Mouse (Mus musculus) G1E (cell line): ENCODE measurements at regions not wholly inside any gene's neighbourhood (a gene's known extent, or its start where the extent isn't known, plus 50 kb on each side); places are given as distances from the start of the nearest gene placed in this dataset.

Experiments used
- ATAC-seq: 2 replicates; pipeline ENCODE4 v1.8.0; 2016; ENCODE audit warnings: mild to moderate bottlenecking; ENCODE audit not compliant: insufficient number of reproducible peaks, poor library complexity, low FRiP score, severe bottlenecking; ENCODE audit errors: extremely low read depth
- DNase-seq: peaks from one replicate; pipeline ENCODE4 v3.0.0; 2012; ENCODE audit warnings: low spot score
- H3K27me3 ChIP-seq: 2 replicates; pipeline ENCODE4 v1.6.1; 2012; ENCODE audit warnings: mild to moderate bottlenecking, low read length, inconsistent platforms; ENCODE audit not compliant: insufficient read depth
- H3K36me3 ChIP-seq: replicated peaks from 2 replicates; pipeline ENCODE3; 2012; ENCODE audit warnings: mild to moderate bottlenecking, inconsistent platforms
- H3K4me1 ChIP-seq: 2 replicates; pipeline ENCODE4 v1.6.1; 2012; ENCODE audit warnings: low read depth, low read length, inconsistent platforms, mixed read lengths; ENCODE audit not compliant: insufficient read depth
- H3K4me3 ChIP-seq: 2 replicates; pipeline ENCODE4 v1.5.1; 2012; ENCODE audit warnings: low read depth, mild to moderate bottlenecking, inconsistent platforms, low read length, moderate library complexity, mixed read lengths
- H3K9me3 ChIP-seq: replicated peaks from 2 replicates; pipeline ENCODE4 v1.6.1; 2012; ENCODE audit warnings: inconsistent platforms
- CTCF ChIP-seq: IDR thresholded peaks from 2 replicates; pipeline ENCODE4 v1.5.1; 2012; ENCODE audit warnings: low read depth, low read length, inconsistent platforms, mixed read lengths
- GATA1 ChIP-seq: IDR thresholded peaks from 2 replicates; pipeline ENCODE4 v1.6.1; 2012; ENCODE audit warnings: borderline replicate concordance, low read length, inconsistent platforms, mixed read lengths
- GATA2 ChIP-seq: IDR thresholded peaks from 2 replicates; pipeline ENCODE4 v1.6.1; 2012; ENCODE audit warnings: low read depth, low read length, inconsistent platforms, borderline replicate concordance
- POLR2AphosphoS5 ChIP-seq: IDR thresholded peaks from 2 replicates; pipeline ENCODE4 v1.6.1; 2012; ENCODE audit warnings: low read depth, low read length, inconsistent platforms; ENCODE audit not compliant: insufficient replicate concordance
- TAL1 ChIP-seq: conservative IDR thresholded peaks from 2 replicates; pipeline ENCODE4 v1.6.1; 2012; ENCODE audit warnings: low read depth, low read length, inconsistent platforms, mixed read lengths

DNA sequence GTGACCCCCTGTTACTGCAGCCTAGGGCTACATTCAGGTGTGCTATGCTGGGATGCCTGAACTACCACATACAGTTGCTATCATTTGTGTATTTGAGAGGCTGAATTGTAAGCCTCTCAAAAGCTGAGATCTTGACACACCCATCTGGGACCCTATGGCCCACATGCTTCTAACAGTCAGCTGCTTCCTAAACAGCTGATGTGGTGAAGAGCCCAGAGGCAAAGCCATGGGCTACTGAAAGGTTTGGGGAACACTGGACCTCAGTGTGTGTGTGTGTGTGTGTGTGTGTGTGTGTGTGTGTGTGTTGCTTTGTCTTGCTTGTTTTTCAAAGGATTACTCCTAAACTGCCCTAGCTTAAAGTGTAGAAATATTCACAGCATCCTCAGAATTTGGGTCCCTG lies 75.0 kb downstream of the Lbh start:
- H3K36me3 ChIP-seq, result no peaks in the 10 kb centered on the region
- H3K4me1 ChIP-seq, result no peaks in the 10 kb centered on the region
- no peak overlapping the region for H3K4me3 ChIP-seq
- no peaks in the 10 kb centered on the region for H3K9me3 ChIP-seq
- DNase-seq (no peak), ATAC-seq (no peak)
- H3K27me3 ChIP-seq, result no peaks in the 10 kb centered on the region
- no peak for TF ChIP-seq TAL1
- TF ChIP-seq GATA1, result no peak
- TF ChIP-seq POLR2AphosphoS5, result no peak
- no peak for TF ChIP-seq GATA2
- TF ChIP-seq CTCF, result no peak

DNA sequence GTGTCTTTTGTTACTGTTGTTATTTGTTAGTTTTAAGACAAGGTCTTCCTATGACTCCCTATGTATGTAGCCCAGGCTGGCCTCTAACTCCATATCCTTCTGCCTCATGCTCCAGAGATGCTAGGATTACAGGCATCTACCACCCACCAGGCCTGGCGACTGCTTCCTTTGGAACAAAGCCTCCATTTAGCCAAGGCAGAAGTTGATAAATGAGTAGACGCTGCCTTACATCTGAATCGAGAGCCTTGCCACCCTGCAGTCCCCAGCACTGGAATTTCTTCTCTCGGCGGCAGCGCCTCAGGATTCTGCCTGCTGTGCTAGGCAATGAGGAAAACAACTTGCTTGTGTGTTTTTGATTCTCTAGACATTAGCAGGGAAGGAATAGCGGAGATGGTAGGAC lies 75.5 kb downstream of the Lbh start:
- Histone ChIP-seq H3K36me3 (no peaks in the 10 kb centered on the region), H3K27me3 (no peaks in the 10 kb centered on the region), H3K9me3 (no peaks in the 10 kb centered on the region), H3K4me3 (no peak overlapping the region), H3K4me1 (no peaks in the 10 kb centered on the region)
- DNase-seq (no peak), ATAC-seq (no peak)
- TF ChIP-seq POLR2AphosphoS5 (no peak), TAL1 (no peak), GATA1 (no peak), CTCF (no peak), GATA2 (no peak)

- Histone ChIP-seq H3K4me3 (no peak overlapping the region), H3K27me3 (no peaks in the 10 kb centered on the region), H3K4me1 (no peaks in the 10 kb centered on the region), H3K9me3 (no peaks in the 10 kb centered on the region), H3K36me3 (no peaks in the 10 kb centered on the region)
- TF ChIP-seq GATA1 (no peak), GATA2 (no peak), CTCF (no peak), TAL1 (no peak), POLR2AphosphoS5 (no peak)
- ATAC-seq (no peak), DNase-seq (no peak)
These were observed 78.4 kb downstream of the Lbh start for GRCm38 (mm10) chr17:72996539-72996938.

DNA sequence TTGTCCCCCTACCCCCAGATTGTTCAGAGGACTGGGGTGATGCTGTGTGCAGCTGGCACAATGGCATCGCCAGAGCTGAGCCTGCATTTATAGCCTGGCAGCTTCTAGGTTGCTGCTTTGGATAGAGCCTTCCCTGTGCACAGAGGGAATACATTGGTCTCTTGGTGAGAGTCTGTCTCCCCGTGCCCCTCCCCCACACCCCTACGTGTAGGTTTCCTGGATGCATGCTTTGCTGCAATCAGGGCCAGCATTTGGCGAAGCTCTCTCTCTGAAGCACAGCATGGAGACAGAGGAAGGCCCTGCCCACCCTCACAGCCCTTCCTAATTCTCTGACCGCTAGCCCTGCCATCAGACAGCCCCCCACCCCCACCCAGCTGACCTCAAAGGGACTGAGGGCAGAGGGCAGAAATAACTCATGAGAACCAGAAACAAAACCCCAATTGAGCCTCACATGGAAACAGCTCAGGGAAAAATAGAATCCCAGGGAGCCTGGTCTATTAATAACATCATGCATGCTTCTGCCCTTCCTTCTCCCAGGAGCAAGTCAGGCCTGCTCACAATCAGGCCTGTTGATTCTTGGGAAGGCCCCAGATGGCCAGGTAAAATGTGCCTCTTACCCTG lies 79.3 kb downstream of the Lbh start:
- Histone ChIP-seq H3K27me3 (no peaks in the 10 kb centered on the region), H3K4me1 (no peaks in the 10 kb centered on the region), H3K36me3 (no peaks in the 10 kb centered on the region), H3K9me3 (no peaks in the 10 kb centered on the region), H3K4me3 (no peak overlapping the region)
- TF ChIP-seq GATA2 (no peak), CTCF (no peak), POLR2AphosphoS5 (no peak), GATA1 (no peak), TAL1 (no peak)
- DNase-seq (no peak), ATAC-seq (no peak)

DNA sequence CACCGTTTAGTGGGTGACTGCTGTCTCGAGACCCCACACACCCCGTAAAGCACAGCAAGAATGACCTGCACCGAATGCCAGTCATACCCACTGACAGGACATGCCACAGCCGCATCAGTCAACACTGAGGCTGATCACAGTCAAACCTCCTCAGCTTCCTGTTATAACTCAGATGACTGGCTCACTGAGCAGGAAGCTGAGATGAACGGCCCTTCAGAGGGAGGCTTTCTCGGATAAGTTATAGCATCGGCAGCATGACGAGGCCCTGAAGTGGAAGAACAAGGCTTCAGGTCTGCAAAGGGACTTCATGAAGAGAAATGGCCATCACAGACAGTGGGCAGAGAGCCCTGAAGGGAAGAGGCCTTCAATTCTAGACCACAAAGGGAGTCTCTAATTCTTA lies 87.0 kb downstream of the Lbh start:
- H3K4me3 ChIP-seq, result no peak overlapping the region
- H3K27me3 ChIP-seq, result no peaks in the 10 kb centered on the region
- H3K4me1 ChIP-seq, result no peaks in the 10 kb centered on the region
- H3K9me3 ChIP-seq, result no peaks in the 10 kb centered on the region
- DNase-seq (no peak), ATAC-seq (no peak)
- no peak for TF ChIP-seq TAL1
- no peak for TF ChIP-seq POLR2AphosphoS5
- no peak for TF ChIP-seq GATA2
- no peak for TF ChIP-seq CTCF
- no peak for TF ChIP-seq GATA1
- no peaks in the 10 kb centered on the region for H3K36me3 ChIP-seq

GRCm38 (mm10) chr17:73008901-73009300 lies 90.8 kb downstream of the Lbh start:
- Histone ChIP-seq H3K36me3 (no peaks in the 10 kb centered on the region), H3K9me3 (no peaks in the 10 kb centered on the region), H3K4me3 (no peak overlapping the region), H3K27me3 (no peaks in the 10 kb centered on the region), H3K4me1 (no peaks in the 10 kb centered on the region)
- ATAC-seq (no peak), DNase-seq (peak; percentile 6)
- peak; percentile 53 for TF ChIP-seq CTCF
- TF ChIP-seq POLR2AphosphoS5, result no peak

DNA sequence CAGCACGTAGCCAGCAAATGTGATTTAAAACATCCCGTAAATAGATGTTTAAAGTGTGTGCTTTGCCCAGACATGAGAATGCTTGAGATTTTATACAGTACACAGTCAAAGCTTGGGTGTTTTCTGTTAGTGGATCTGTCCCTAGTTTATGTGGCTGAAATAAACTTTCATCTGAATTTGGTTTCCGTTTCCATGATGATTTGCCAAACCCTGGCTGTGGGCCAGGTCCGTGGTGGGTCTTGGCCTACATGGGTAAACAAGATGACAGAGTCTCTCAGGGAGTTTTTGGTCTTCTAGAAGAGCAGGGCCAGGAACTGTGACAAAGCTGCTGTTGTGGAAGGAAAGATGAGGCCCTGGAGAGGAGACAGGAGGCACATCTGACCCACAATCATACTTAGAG lies 91.9 kb downstream of the Lbh start:
- no peaks in the 10 kb centered on the region for H3K9me3 ChIP-seq
- TF ChIP-seq GATA1, result no peak
- H3K4me1 ChIP-seq, result no peaks in the 10 kb centered on the region
- no peak overlapping the region for H3K4me3 ChIP-seq
- ATAC-seq (no peak), DNase-seq (no peak)
- H3K36me3 ChIP-seq, result no peaks in the 10 kb centered on the region
- H3K27me3 ChIP-seq, result no peaks in the 10 kb centered on the region
